Mouse (Mus musculus) testis, adult 2 months (tissue): ENCODE data around the gene Cntn5.

Source experiments
- CTCF ChIP-seq: fragments of 200-500 bp; IDR thresholded peaks from 2 replicates; pipeline ENCODE4 v1.5.1; 2012; ENCODE audit warnings: low read depth, mild to moderate bottlenecking, inconsistent platforms, low read length, moderate library complexity; ENCODE audit not compliant: control insufficient read depth, insufficient read depth, insufficient replicate concordance
- POLR2A ChIP-seq: fragments of 200-500 bp; IDR thresholded peaks from 2 replicates; pipeline ENCODE4 v1.6.1; 2012; ENCODE audit warnings: low read depth, mild to moderate bottlenecking, inconsistent platforms, low read length, moderate library complexity; ENCODE audit not compliant: control insufficient read depth

DNA sequence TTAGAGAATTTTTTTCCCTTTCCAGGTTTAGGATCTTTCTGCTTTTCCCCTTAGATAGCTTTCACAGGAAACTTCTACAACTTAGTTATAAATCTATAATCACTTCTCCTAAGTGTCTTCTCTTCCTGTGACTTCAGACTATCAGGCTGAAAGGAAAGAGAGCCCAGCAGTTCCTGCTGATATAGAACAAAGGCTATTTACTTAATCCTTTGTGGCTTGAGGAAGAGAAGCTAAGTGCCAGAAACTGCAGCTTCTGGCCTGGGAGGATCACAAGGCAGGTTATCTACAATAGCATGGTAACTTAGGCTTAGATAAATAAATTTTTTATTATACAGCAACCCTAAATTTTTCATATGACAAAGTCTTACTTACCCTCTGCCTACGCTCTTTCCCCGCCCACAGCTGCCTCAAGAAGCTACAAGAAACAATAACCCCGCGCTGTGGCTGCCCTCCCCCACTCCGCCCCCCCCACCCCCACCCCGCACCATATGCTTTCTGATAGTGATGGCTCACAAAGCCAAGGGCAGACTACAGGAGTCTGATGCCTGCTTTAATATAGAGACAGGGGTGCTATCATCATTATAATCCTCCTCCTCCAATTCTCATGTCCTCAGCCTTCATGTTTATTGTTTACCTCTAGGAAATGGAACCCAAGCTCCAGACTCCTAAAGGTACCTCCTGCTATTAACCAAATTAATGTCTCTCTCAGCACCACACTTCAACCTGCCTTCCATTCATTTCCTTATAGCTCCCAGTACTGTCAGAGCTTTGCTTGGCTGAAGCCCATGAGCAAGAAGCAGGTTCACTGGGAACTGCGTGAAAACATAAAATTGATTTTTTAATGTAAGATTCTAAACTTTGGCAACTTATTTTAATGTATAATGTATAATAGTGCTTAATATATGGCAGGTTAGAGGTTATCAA, 1032.2 kb downstream of the Cntn5 start:
- TF ChIP-seq CTCF (no peak), POLR2A (no peak)
